Comparison of ENCODE assay signal across 7 mouse cellular contexts in the genomic region with DNA sequence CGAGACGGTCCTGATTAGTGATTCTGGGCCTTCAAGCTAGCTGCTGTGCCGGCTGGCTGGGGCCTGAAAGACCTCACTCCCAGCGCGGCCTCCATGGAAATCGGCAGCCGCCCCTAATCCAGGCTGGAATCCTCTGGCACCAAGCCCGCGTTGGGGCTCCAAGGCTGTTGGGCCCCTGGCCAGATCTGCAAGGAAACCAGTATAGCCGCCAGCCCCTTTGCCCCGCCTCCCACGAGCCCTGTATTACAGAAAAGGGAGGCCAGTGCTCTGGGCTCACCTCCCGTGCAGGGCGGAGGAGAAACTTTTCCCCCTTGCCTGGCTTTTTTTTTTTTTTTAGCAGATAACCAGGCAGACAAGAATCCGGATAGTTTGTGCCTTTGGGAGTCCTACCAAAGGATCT. TPM values are rescaled to one million over a fixed set of nuclear protein-coding genes. Genes with fewer than 3 reads are reported as not detected.
DNase-seq lines count a peak whose midpoint lies in the region; ATAC-seq lines count a peak whose summit lies in the region.

No protein-coding gene starts in this region.

- peak overlapping the region; percentile 77 for H3K9ac ChIP-seq in limb, embryonic 11.5 days (ENCODE audit: low read length)
- peak overlapping the region; percentile 66 for H3K9ac ChIP-seq in midbrain, embryonic 15.5 days

- peak overlapping the region; percentile 100 for H3K27ac ChIP-seq in limb, embryonic 11.5 days (replicated peaks; ENCODE audit: low read depth, low read length)
- H3K27ac ChIP-seq in midbrain, embryonic 15.5 days, result peak overlapping the region; percentile 99

- WGBS in limb, embryonic 11.5 days, result under 1% methylated on average over 15 of the region's 15 CpGs
- WGBS in midbrain, embryonic 15.5 days, result 0% methylated on average over 15 of the region's 15 CpGs

- H3K4me3 ChIP-seq in limb, embryonic 11.5 days (ENCODE audit: low read depth, low read length), result peak overlapping the region; percentile 99
- H3K4me3 ChIP-seq in midbrain, embryonic 15.5 days, result peak overlapping the region; percentile 91

- peak overlapping the region; percentile 54 for H3K4me2 ChIP-seq in limb, embryonic 11.5 days (ENCODE audit: low read depth, severe bottlenecking)
- peak overlapping the region; percentile 76 for H3K4me2 ChIP-seq in midbrain, embryonic 15.5 days

- H3K4me1 ChIP-seq in limb, embryonic 11.5 days (ENCODE audit: control insufficient read depth, insufficient read depth, low read length), result peaks cover 41% of the 10 kb centered on the region
- H3K4me1 ChIP-seq in midbrain, embryonic 15.5 days, result peaks cover 56% of the 10 kb centered on the region

- no peaks in the 10 kb centered on the region for H3K27me3 ChIP-seq in limb, embryonic 11.5 days (ENCODE audit: control insufficient read depth, insufficient read depth, low read length)
- H3K27me3 ChIP-seq in midbrain, embryonic 15.5 days (replicated peaks), result no peaks in the 10 kb centered on the region

- ATAC-seq in limb, embryonic 11.5 days (ENCODE audit: insufficient number of reproducible peaks, low FRiP score, low TSS enrichment, low read depth), result peak; percentile 18; the same call in 1 of the 2 replicates
- peak; percentile 26; the same call in 1 of the 2 replicates for ATAC-seq in midbrain, embryonic 15.5 days (replicated peaks)

- H3K36me3 ChIP-seq in limb, embryonic 11.5 days (ENCODE audit: control insufficient read depth, insufficient read depth, low read length), result peaks cover 11% of the 10 kb centered on the region
- no peaks in the 10 kb centered on the region for H3K36me3 ChIP-seq in midbrain, embryonic 15.5 days (replicated peaks)

- H3K9me3 ChIP-seq in limb, embryonic 11.5 days (ENCODE audit: control insufficient read depth, low read length), result no peaks in the 10 kb centered on the region
- no peaks in the 10 kb centered on the region for H3K9me3 ChIP-seq in midbrain, embryonic 15.5 days

- peak; percentile 98 for DNase-seq in adrenal gland, postnatal 14 days
- peak; percentile 83 for DNase-seq in embryo, embryonic 9.5 days (ENCODE audit: extremely low spot score)
- peak; percentile 99 to 100 for DNase-seq in gastrocnemius, postnatal 4 days (ENCODE audit: low spot score in 2 of 2)
- peak; percentile 95 for DNase-seq in kidney, adult 11 months
- peak; percentile 87 for DNase-seq in limb, embryonic 11.5 days (ENCODE audit: low spot score)
- peak; percentile 77 to 85 for DNase-seq in spleen, postnatal 4 days (ENCODE audit: low spot score in 2 of 2)

RNA-seq across cellular contexts. Expression of gene Ptbp1, which starts 0.8 kb away (rescaled TPM):
- 291 and 302 TPM in 2 replicates for total RNA-seq in adrenal gland, postnatal 14 days (2021)
- 100 to 1,000 TPM; 167 to 170 TPM for total RNA-seq in gastrocnemius, postnatal 4 days (2021)
- polyA plus RNA-seq in limb, embryonic 11.5 days (2014; fragmentation: Nextera tagmentation; extraction: Ambion mirVana), result 328 and 351 TPM in 2 replicates
- polyA plus RNA-seq in midbrain, embryonic 15.5 days (2015; fragmentation: Nextera tagmentation; extraction: Ambion mirVana), result 72.7 and 79.4 TPM in 2 replicates

RNA-seq across cellular contexts. Expression of gene Prtn3, which starts 20.9 kb away (rescaled TPM):
- 1.0 TPM in 1 of 2 replicates, not detected in the other for total RNA-seq in adrenal gland, postnatal 14 days (2021)
- total RNA-seq in gastrocnemius, postnatal 4 days (2021), result under 1 TPM in 1 of 2 experiments, not detected in 1; 0.47 TPM
- 16.0 and 19.6 TPM in 2 replicates for polyA plus RNA-seq in limb, embryonic 11.5 days (2014; fragmentation: Nextera tagmentation; extraction: Ambion mirVana)
- polyA plus RNA-seq in midbrain, embryonic 15.5 days (2015; fragmentation: Nextera tagmentation; extraction: Ambion mirVana), result 12.2 and 13.3 TPM in 2 replicates

RNA-seq across cellular contexts. Expression of gene Plppr3, which starts 21.0 kb away (rescaled TPM):
- 0.93 and 2.2 TPM in 2 replicates for total RNA-seq in adrenal gland, postnatal 14 days (2021)
- total RNA-seq in gastrocnemius, postnatal 4 days (2021), result 1 to 10 TPM; 1.2 to 1.3 TPM
- polyA plus RNA-seq in limb, embryonic 11.5 days (2014; fragmentation: Nextera tagmentation; extraction: Ambion mirVana), result 95.1 and 95.7 TPM in 2 replicates
- polyA plus RNA-seq in midbrain, embryonic 15.5 days (2015; fragmentation: Nextera tagmentation; extraction: Ambion mirVana), result 496 and 503 TPM in 2 replicates

RNA-seq across cellular contexts. Expression of gene Misp, which starts 32.6 kb away (rescaled TPM):
- 0.26 TPM in 2 replicates for total RNA-seq in adrenal gland, postnatal 14 days (2021)
- total RNA-seq in gastrocnemius, postnatal 4 days (2021), result under 1 TPM in 1 of 2 experiments, not detected in 1; 0.42 TPM
- polyA plus RNA-seq in limb, embryonic 11.5 days (2014; fragmentation: Nextera tagmentation; extraction: Ambion mirVana), result 0.21 and 0.29 TPM in 2 replicates
- 0.23 and 0.85 TPM in 2 replicates for polyA plus RNA-seq in midbrain, embryonic 15.5 days (2015; fragmentation: Nextera tagmentation; extraction: Ambion mirVana)

RNA-seq across cellular contexts. Expression of gene Elane, which starts 32.7 kb away (rescaled TPM):
- total RNA-seq in adrenal gland, postnatal 14 days (2021), result 0.70 TPM in 1 of 2 replicates, not detected in the other
- total RNA-seq in gastrocnemius, postnatal 4 days (2021), result under 1 TPM in 1 of 2 experiments, not detected in 1; 0.29 TPM
- polyA plus RNA-seq in limb, embryonic 11.5 days (2014; fragmentation: Nextera tagmentation; extraction: Ambion mirVana), result 0.20 TPM in 1 of 2 replicates, not detected in the other
- polyA plus RNA-seq in midbrain, embryonic 15.5 days (2015; fragmentation: Nextera tagmentation; extraction: Ambion mirVana), result 1.2 TPM in 1 of 2 replicates, not detected in the other

Comparison
In these comparisons a context has a peak if more than half of its experiments do, and no peak if none do; other contexts are left out.
1. Peak in every context shown above with its lines: DNase-seq, ATAC-seq, H3K4me3 ChIP-seq and H3K27ac ChIP-seq.